Mouse (Mus musculus) stomach, embryonic 14.5 days (tissue): Measurements from ENCODE around the gene Carf. TPM values are rescaled to one million over a fixed set of nuclear protein-coding genes. Genes with fewer than 3 reads are reported as not detected.

ENCODE experiments used
- ATAC-seq: fragments of 200-750 bp; cut with Nextera tagmentation; 2 replicates; pipeline ENCODE4 v1.8.0; 2017; ENCODE audit warnings: low read depth, moderate TSS enrichment; ENCODE audit not compliant: insufficient number of reproducible peaks, insufficient read depth, low FRiP score
- H3K27ac ChIP-seq: fragments of 300-500 bp; sonication (generic); 2 replicates; pipeline ENCODE4 v1.5.1; 2014; ENCODE audit warnings: mild to moderate bottlenecking, low read length, moderate library complexity, mixed read lengths
- H3K27me3 ChIP-seq: fragments of 300-500 bp; sonication (generic); 2 replicates; pipeline ENCODE4 v1.6.1; 2014; ENCODE audit warnings: low read length, control low read depth, mixed read lengths; ENCODE audit not compliant: control insufficient read depth, insufficient read depth
- H3K36me3 ChIP-seq: fragments of 300-500 bp; sonication (generic); 2 replicates; pipeline ENCODE4 v1.6.1; 2014; ENCODE audit warnings: mild to moderate bottlenecking, control low read depth, low read length, moderate library complexity, mixed read lengths; ENCODE audit not compliant: control insufficient read depth, insufficient read depth
- H3K4me1 ChIP-seq: fragments of 300-500 bp; sonication (generic); 2 replicates; pipeline ENCODE4 v1.6.1; 2014; ENCODE audit warnings: low read length, control low read depth, mixed read lengths; ENCODE audit not compliant: control insufficient read depth, insufficient read depth
- H3K4me2 ChIP-seq: fragments of 300-500 bp; sonication (generic); replicated peaks from 2 replicates; pipeline ENCODE4 v1.6.1; 2014; ENCODE audit warnings: low read depth, low read length, control low read depth
- H3K4me3 ChIP-seq: fragments of 300-500 bp; sonication (generic); 2 replicates; pipeline ENCODE4 v1.5.1; 2014; ENCODE audit warnings: low read depth, low read length, control low read depth
- H3K9ac ChIP-seq: fragments of 300-500 bp; sonication (generic); replicated peaks from 2 replicates; pipeline ENCODE4 v1.6.1; 2014; ENCODE audit warnings: low read depth, mild to moderate bottlenecking, control low read depth, low read length, moderate library complexity, mixed read lengths
- H3K9me3 ChIP-seq: fragments of 300-500 bp; sonication (generic); 2 replicates; pipeline ENCODE4 v1.6.1; 2016; ENCODE audit warnings: low read depth, low read length, control low read depth; ENCODE audit not compliant: control insufficient read depth
- WGBS: fragments of 180-500 bp; shearing (Covaris S2); extraction: QIAGEN DNeasy Blood & Tissue Kit; methylation state at CpG from one replicate; pipeline ENCODE4 v1.1.7; 2014; 5-methylcytosine and 5-hydroxymethylcytosine counted together
- polyA plus RNA-seq: library from polyadenylated mRNA; unstranded; fragments of >200 nt; fragmentation: Nextera tagmentation; extraction: Ambion mirVana; gene quantifications from 2 replicates; pipeline ENCODE4 v1.2.1, GENCODE M21; 2014

Carf gene
- polyA plus RNA-seq, 1 experiment from 2014 or later, result 11.4 TPM

DNA sequence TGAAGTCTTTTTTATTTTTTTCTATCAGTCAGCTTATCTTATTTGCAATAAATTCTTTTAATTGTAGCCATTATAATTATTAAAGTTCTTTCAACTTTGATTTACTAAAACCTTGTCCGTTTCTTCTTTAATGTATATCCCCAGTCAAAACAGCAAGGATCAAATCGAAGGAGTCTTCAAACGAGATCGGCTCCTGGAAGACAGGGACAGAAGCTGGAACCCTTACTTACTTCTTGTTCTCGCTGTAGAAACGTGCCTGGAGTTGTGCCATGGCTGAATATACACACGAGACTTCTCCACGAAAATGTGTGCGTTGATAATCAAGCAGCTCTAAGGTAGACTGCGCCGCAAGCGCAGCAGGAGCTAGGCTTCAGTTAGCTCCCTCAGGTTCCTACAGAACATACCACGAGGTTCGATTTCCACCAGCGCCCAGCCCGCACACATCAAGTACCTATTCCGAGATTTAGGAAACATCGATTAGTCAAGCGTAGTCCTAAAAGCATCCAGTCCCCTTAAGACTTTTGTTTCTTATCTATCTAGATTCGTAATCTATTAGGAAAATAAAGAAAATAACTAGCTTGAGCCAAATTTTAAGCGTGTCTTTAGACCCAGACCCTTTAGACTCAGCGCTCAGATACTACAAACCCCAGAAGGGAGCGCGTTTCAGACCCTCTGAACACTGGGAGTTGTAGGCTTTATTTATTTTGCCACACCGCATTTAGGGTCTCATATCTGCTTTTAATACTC lies 597 bp upstream of the Carf start:
- Histone ChIP-seq H3K9me3 (no peaks in the 10 kb centered on the region), H3K4me2 (peak overlapping the region; percentile 72), H3K4me3 (peak overlapping the region; percentile 89), H3K4me1 (peaks cover 4% of the 10 kb centered on the region; the same call in 1 of the 2 replicates), H3K36me3 (peaks cover 6% of the 10 kb centered on the region; the same call in 1 of the 2 replicates), H3K27me3 (no peaks in the 10 kb centered on the region), H3K9ac (peak overlapping the region; percentile 93), H3K27ac (peak overlapping the region; percentile 98)
- ATAC-seq, result peak; percentile 85
- WGBS, result under 1% methylated on average over 25 of the region's 25 CpGs

- H3K4me2 ChIP-seq, result peak overlapping the region; percentile 57
- no peak for ATAC-seq
- peak overlapping the region; percentile 98; the same call in 1 of the 2 replicates for H3K27ac ChIP-seq
- H3K9me3 ChIP-seq, result no peaks in the 10 kb centered on the region
- peaks cover 4% of the 10 kb centered on the region; the same call in 1 of the 2 replicates for H3K36me3 ChIP-seq
- H3K9ac ChIP-seq, result peak overlapping the region; percentile 93
- 12% methylated on average over 9 of the region's 9 CpGs for WGBS
- peaks cover 4% of the 10 kb centered on the region; the same call in 1 of the 2 replicates for H3K4me1 ChIP-seq
- no peaks in the 10 kb centered on the region for H3K27me3 ChIP-seq
- peak overlapping the region; percentile 89 for H3K4me3 ChIP-seq
Measured at GRCm38 (mm10) chr1:60098839-60099238, 792 bp downstream of the Carf start.

- no peak overlapping the region for H3K4me3 ChIP-seq
Measured at GRCm38 (mm10) chr1:60104582-60104981, 6.5 kb downstream of the Carf start.

GRCm38 (mm10) chr1:60117721-60118455 lies 19.8 kb downstream of the Carf start:
- no peaks in the 10 kb centered on the region for H3K36me3 ChIP-seq
- no peak overlapping the region for H3K27ac ChIP-seq
- H3K4me2 ChIP-seq, result no peak overlapping the region
- H3K9ac ChIP-seq, result no peak overlapping the region
- no peak overlapping the region for H3K4me3 ChIP-seq
- 49% methylated on average over 7 of the region's 7 CpGs for WGBS
- ATAC-seq, result no peak
- H3K9me3 ChIP-seq, result no peaks in the 10 kb centered on the region
- no peaks in the 10 kb centered on the region for H3K4me1 ChIP-seq
- H3K27me3 ChIP-seq, result no peaks in the 10 kb centered on the region

More at GRCm38 (mm10) chr1:60104582-60104981, 6.5 kb downstream of the Carf start:
- WGBS, result 92% methylated on average over 1 of the region's 1 CpGs
- no peak for ATAC-seq
- no peak overlapping the region for H3K4me2 ChIP-seq
- H3K27me3 ChIP-seq, result no peaks in the 10 kb centered on the region
- no peak overlapping the region for H3K9ac ChIP-seq
- no peak overlapping the region for H3K27ac ChIP-seq
- peaks cover 3% of the 10 kb centered on the region; the same call in 1 of the 2 replicates for H3K36me3 ChIP-seq
- H3K4me1 ChIP-seq, result no peaks in the 10 kb centered on the region
- H3K9me3 ChIP-seq, result no peaks in the 10 kb centered on the region

- Histone ChIP-seq H3K4me2 (no peak overlapping the region), H3K27me3 (no peaks in the 10 kb centered on the region), H3K27ac (no peak overlapping the region), H3K9me3 (no peaks in the 10 kb centered on the region), H3K4me1 (no peaks in the 10 kb centered on the region), H3K4me3 (no peak overlapping the region), H3K36me3 (no peaks in the 10 kb centered on the region), H3K9ac (no peak overlapping the region)
- no peak for ATAC-seq
- 58% methylated on average over 9 of the region's 9 CpGs for WGBS
Measured at GRCm38 (mm10) chr1:60137346-60137745, 39.3 kb downstream of the Carf start.

GRCm38 (mm10) chr1:60152700-60153099 lies 54.7 kb downstream of the Carf start:
- no peak for ATAC-seq
- H3K27ac ChIP-seq, result no peak overlapping the region
- peaks cover 2% of the 10 kb centered on the region for H3K36me3 ChIP-seq
- H3K9me3 ChIP-seq, result no peaks in the 10 kb centered on the region
- WGBS, result 62% methylated on average over 5 of the region's 5 CpGs
- H3K9ac ChIP-seq, result no peak overlapping the region
- no peaks in the 10 kb centered on the region for H3K27me3 ChIP-seq
- no peak overlapping the region for H3K4me3 ChIP-seq
- H3K4me1 ChIP-seq, result no peaks in the 10 kb centered on the region
- H3K4me2 ChIP-seq, result no peak overlapping the region

DNA sequence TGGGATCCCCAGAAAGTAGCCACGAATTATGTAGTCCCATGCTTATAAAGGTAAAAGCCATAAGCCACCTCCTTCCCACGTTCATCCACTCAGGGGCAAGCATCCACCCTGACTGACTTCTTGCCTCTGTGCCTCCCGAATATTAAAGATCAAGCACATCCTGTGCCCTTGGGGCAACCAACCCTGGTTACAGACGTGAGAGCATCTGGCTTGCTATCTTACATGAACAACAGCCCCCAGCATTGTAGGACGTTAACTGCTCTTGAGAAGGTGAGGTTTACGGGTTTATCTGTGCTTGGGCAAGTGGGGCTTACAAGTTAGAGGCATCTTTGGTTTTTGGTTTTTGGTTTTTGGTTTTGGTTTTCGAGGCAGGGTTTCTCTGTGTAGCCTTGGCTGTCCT lies 58.6 kb downstream of the Carf start:
- Histone ChIP-seq H3K9me3 (no peaks in the 10 kb centered on the region), H3K4me2 (no peak overlapping the region), H3K27ac (no peak overlapping the region), H3K27me3 (no peaks in the 10 kb centered on the region), H3K9ac (no peak overlapping the region), H3K36me3 (no peaks in the 10 kb centered on the region), H3K4me1 (no peaks in the 10 kb centered on the region), H3K4me3 (no peak overlapping the region)
- WGBS, result 86% methylated on average over 7 of the region's 7 CpGs
- ATAC-seq, result no peak

DNA sequence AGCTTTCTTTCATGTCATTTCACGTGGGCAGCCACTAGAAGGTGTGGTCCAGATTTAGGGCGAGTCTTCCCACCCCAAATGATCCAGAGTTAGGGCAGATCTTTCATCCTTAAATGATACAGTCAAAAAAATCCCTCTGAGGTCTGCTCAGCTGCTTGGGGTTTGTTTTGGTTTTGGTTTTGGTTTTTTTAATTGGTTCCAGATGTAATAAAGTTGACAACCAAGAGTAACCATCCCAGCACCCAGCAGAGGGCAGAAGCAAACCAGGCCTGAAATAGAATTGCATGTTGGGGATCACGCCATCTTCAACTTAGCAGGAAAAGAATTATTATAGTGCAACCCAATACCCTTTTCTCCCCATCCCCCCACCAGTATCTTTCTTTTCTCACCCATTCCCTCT lies 60.4 kb downstream of the Carf start:
- Histone ChIP-seq H3K4me3 (no peak overlapping the region), H3K27me3 (no peaks in the 10 kb centered on the region), H3K4me1 (no peaks in the 10 kb centered on the region), H3K36me3 (no peaks in the 10 kb centered on the region), H3K27ac (no peak overlapping the region), H3K4me2 (no peak overlapping the region), H3K9ac (no peak overlapping the region), H3K9me3 (no peaks in the 10 kb centered on the region)
- no peak for ATAC-seq
- 55% methylated on average over 3 of the region's 3 CpGs for WGBS
